Mouse (Mus musculus) neural tube, embryonic 15.5 days (tissue): ENCODE measurements around the gene Duox2. TPM values are rescaled to one million over a fixed set of nuclear protein-coding genes. Genes with fewer than 3 reads are reported as not detected.

ENCODE experiments used
- ATAC-seq: fragments of 200-750 bp; cut with Nextera tagmentation; 2 replicates; pipeline ENCODE4 v1.8.0; 2017; ENCODE audit warnings: mild to moderate bottlenecking, moderate TSS enrichment, moderate library complexity; ENCODE audit not compliant: low FRiP score
- H3K27ac ChIP-seq: fragments of 300-500 bp; sonication (generic); replicated peaks from 2 replicates; pipeline ENCODE4 v1.5.1; 2015; ENCODE audit warnings: mild to moderate bottlenecking, inconsistent platforms
- H3K27me3 ChIP-seq: fragments of 300-500 bp; sonication (generic); replicated peaks from 2 replicates; pipeline ENCODE4 v1.6.1; 2015; ENCODE audit warnings: inconsistent platforms
- H3K36me3 ChIP-seq: fragments of 300-500 bp; sonication (generic); 2 replicates; pipeline ENCODE4 v1.6.1; 2015; ENCODE audit warnings: inconsistent platforms
- H3K4me1 ChIP-seq: fragments of 300-500 bp; sonication (generic); 2 replicates; pipeline ENCODE4 v1.6.1; 2015; ENCODE audit warnings: inconsistent platforms
- H3K4me2 ChIP-seq: fragments of 300-500 bp; sonication (generic); 2 replicates; pipeline ENCODE4 v1.6.1; 2015; ENCODE audit warnings: inconsistent platforms, mild to moderate bottlenecking, moderate library complexity
- H3K4me3 ChIP-seq: fragments of 300-500 bp; sonication (generic); replicated peaks from 2 replicates; pipeline ENCODE4 v1.5.1; 2015; ENCODE audit warnings: mild to moderate bottlenecking, inconsistent platforms
- H3K9ac ChIP-seq: fragments of 300-500 bp; sonication (generic); replicated peaks from 2 replicates; pipeline ENCODE4 v1.6.1; 2015; ENCODE audit warnings: mild to moderate bottlenecking, inconsistent platforms
- H3K9me3 ChIP-seq: fragments of 300-500 bp; sonication (generic); replicated peaks from 2 replicates; pipeline ENCODE4 v1.6.1; 2016; ENCODE audit warnings: inconsistent platforms
- WGBS: fragments of 180-500 bp; shearing (Covaris S2); methylation state at CpG from one replicate; pipeline ENCODE4 v1.1.7; 2015; ENCODE audit warnings: mixed read lengths; 5-methylcytosine and 5-hydroxymethylcytosine counted together
- polyA plus RNA-seq: library from polyadenylated mRNA; unstranded; fragments of >200 nt; fragmentation: Nextera tagmentation; extraction: Ambion mirVana; gene quantifications from 2 replicates; pipeline ENCODE4 v1.2.1, GENCODE M21; 2015

Gene Duox2
- polyA plus RNA-seq, 1 experiment from 2014 or later: 0.12 TPM

DNA sequence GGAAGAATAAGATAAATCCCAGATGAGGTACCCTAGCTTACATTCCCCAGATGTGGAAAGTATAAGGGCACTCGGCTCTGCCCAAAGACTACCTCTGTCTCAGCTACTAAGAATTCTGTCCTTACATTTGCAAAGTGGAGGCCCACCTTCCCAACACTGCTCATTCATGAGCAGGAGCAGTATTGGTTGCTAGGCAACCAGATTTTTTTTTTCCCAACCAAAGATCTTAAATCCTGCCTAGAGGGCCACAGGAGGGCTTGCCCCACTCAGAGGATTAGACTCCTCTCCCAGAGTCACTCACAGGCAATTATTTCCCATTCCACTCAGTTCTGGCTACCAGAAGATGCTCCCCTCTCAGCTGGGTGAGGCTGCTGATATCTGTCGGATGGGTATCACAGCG is 33.6 kb downstream of the Duox2 start:
- peaks cover 4% of the 10 kb centered on the region for H3K36me3 ChIP-seq
- H3K9me3 ChIP-seq: no peaks in the 10 kb centered on the region
- H3K27ac ChIP-seq: no peak overlapping the region
- no peak overlapping the region for H3K4me2 ChIP-seq
- WGBS: 62% methylated on average over 3 of the region's 3 CpGs
- no peak overlapping the region for H3K9ac ChIP-seq
- peaks cover 7% of the 10 kb centered on the region; the same call in 1 of the 2 replicates for H3K4me1 ChIP-seq
- no peak overlapping the region for H3K4me3 ChIP-seq
- ATAC-seq: peak; percentile 77
- no peaks in the 10 kb centered on the region for H3K27me3 ChIP-seq

DNA sequence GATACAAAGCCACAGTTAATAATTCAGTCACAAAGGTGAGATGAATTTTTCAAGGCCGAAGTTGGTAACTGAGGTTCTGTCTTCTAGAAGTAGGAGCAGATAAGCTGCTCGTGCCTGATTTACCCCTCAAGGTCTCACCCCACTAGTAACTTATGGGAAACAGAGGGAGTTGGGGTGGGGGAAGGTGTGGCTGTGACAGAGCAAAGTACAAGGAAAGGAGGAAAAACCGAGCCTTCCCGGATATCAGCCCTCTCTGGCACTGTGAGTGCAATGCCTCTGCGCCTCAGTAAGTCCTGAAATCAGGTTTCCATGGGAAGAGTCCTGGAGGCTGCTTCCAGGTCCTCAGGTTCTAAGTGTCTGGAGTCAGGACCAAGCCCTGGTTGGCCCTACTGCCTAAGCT is 37.5 kb downstream of the Duox2 start:
- Histone ChIP-seq H3K27me3 (no peaks in the 10 kb centered on the region), H3K4me2 (no peak overlapping the region), H3K27ac (no peak overlapping the region), H3K9ac (no peak overlapping the region), H3K36me3 (peaks cover 4% of the 10 kb centered on the region), H3K4me3 (no peak overlapping the region), H3K9me3 (no peaks in the 10 kb centered on the region), H3K4me1 (peaks cover 7% of the 10 kb centered on the region; the same call in 1 of the 2 replicates)
- 88% methylated on average over 5 of the region's 5 CpGs for WGBS
- no peak for ATAC-seq

- no peaks in the 10 kb centered on the region for H3K4me1 ChIP-seq
- H3K4me3 ChIP-seq: no peak overlapping the region
- WGBS: 96% methylated on average over 5 of the region's 5 CpGs
- no peaks in the 10 kb centered on the region for H3K9me3 ChIP-seq
- ATAC-seq: no peak
- no peak overlapping the region for H3K4me2 ChIP-seq
- H3K9ac ChIP-seq: no peak overlapping the region
- no peak overlapping the region for H3K27ac ChIP-seq
- H3K27me3 ChIP-seq: no peaks in the 10 kb centered on the region
- H3K36me3 ChIP-seq: no peaks in the 10 kb centered on the region; the same call in none of the 2 replicates
Measured at GRCm38 (mm10) chr2:122255997-122256396, 42.3 kb downstream of the Duox2 start.

GRCm38 (mm10) chr2:122247786-122248185 is 50.5 kb downstream of the Duox2 start:
- no peaks in the 10 kb centered on the region for H3K27me3 ChIP-seq
- H3K27ac ChIP-seq: no peak overlapping the region
- no peak overlapping the region for H3K4me2 ChIP-seq
- no peak overlapping the region for H3K4me3 ChIP-seq
- H3K4me1 ChIP-seq: 0 out of 2 replicates have a peak, but pooled peaks cover 2% of the 10 kb centered on the region
- no peak for ATAC-seq
- H3K9ac ChIP-seq: no peak overlapping the region
- WGBS: 92% methylated on average over 10 of the region's 10 CpGs
- H3K36me3 ChIP-seq: 0 out of 2 replicates have a peak, but pooled peaks cover 7% of the 10 kb centered on the region
- H3K9me3 ChIP-seq: no peaks in the 10 kb centered on the region

- Histone ChIP-seq H3K4me3 (no peak overlapping the region), H3K4me1 (0 out of 2 replicates have a peak, but pooled peaks cover 2% of the 10 kb centered on the region), H3K36me3 (0 out of 2 replicates have a peak, but pooled peaks cover 3% of the 10 kb centered on the region), H3K9me3 (no peaks in the 10 kb centered on the region), H3K27ac (no peak overlapping the region), H3K9ac (no peak overlapping the region), H3K4me2 (no peak overlapping the region), H3K27me3 (no peaks in the 10 kb centered on the region)
- peak; percentile 50; the same call in 1 of the 2 replicates for ATAC-seq
- WGBS: 11% methylated on average over 3 of the region's 3 CpGs
Measured at GRCm38 (mm10) chr2:122243671-122244131, 54.5 kb downstream of the Duox2 start.

DNA sequence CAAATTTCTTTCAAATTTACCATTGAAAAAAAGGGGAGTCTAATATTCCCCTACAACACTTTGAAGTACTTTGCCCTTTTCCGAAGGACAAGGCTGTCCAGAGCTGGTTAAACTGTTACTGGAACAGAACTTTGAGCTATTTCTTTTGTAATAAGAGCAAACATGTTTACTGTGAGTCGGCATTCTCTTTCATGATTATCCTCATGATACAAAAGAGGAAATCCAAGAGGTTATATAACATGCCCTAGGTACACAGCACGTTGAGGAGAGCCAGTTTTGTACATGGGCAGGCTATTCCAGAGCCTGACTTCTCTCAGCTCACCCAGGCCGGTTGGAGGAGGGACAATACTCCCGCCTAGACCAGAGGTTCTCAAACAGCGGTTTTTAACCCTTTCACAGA is 56.3 kb downstream of the Duox2 start:
- Histone ChIP-seq H3K4me3 (no peak overlapping the region), H3K9ac (no peak overlapping the region), H3K27ac (no peak overlapping the region), H3K4me2 (no peak overlapping the region), H3K4me1 (0 out of 2 replicates have a peak, but pooled peaks cover 2% of the 10 kb centered on the region), H3K36me3 (0 out of 2 replicates have a peak, but pooled peaks cover under 1% of the 10 kb centered on the region), H3K27me3 (no peaks in the 10 kb centered on the region), H3K9me3 (no peaks in the 10 kb centered on the region)
- ATAC-seq: no peak
- 71% methylated on average over 6 of the region's 6 CpGs for whole genome bisulfite sequencing

GRCm38 (mm10) chr2:122241226-122241625 is 57.0 kb downstream of the Duox2 start:
- Histone ChIP-seq H3K4me1 (0 out of 2 replicates have a peak, but pooled peaks cover 2% of the 10 kb centered on the region), H3K36me3 (no peaks in the 10 kb centered on the region), H3K27ac (no peak overlapping the region), H3K27me3 (no peaks in the 10 kb centered on the region), H3K9me3 (no peaks in the 10 kb centered on the region), H3K4me3 (no peak overlapping the region), H3K4me2 (no peak overlapping the region), H3K9ac (no peak overlapping the region)
- 88% methylated on average over 4 of the region's 4 CpGs for WGBS
- no peak for ATAC-seq

- Histone ChIP-seq H3K4me3 (no peak overlapping the region), H3K4me2 (no peak overlapping the region), H3K9me3 (no peaks in the 10 kb centered on the region), H3K4me1 (0 out of 2 replicates have a peak, but pooled peaks cover 2% of the 10 kb centered on the region), H3K27me3 (no peaks in the 10 kb centered on the region), H3K27ac (no peak overlapping the region), H3K9ac (no peak overlapping the region), H3K36me3 (no peaks in the 10 kb centered on the region)
- ATAC-seq: no peak
Measured at GRCm38 (mm10) chr2:122240735-122241134, 57.5 kb downstream of the Duox2 start.

DNA sequence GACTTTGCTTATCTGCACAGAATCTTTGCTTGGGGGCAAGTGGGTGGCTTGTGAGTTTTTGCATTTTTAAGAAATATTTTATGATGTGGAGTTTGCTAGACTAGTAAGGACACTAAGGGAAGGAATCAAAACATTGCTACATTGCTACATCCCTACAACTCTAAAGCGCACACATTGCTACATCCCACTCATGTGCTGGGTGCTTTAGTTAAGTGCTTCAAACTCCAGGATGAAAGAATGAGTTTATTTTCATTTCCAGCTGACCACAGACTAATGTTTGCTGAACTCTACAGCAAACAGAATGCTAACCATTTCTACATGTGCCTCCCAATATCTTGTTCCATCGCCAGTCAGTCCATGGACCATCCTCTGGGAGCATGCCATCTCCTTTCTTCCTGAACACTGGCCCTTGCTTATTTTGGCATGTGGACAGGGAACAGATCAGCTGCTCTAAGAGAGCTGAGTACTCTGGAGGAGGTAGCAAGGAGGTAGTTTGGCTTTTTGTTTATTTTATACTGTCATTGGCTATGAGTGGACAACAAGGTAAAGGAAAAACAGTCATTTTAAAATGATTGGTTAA is 60.3 kb downstream of the Duox2 start:
- no peak overlapping the region for H3K4me2 ChIP-seq
- H3K4me1 ChIP-seq: peaks cover 11% of the 10 kb centered on the region; the same call in 1 of the 2 replicates
- H3K27ac ChIP-seq: no peak overlapping the region
- no peak overlapping the region for H3K9ac ChIP-seq
- H3K27me3 ChIP-seq: no peaks in the 10 kb centered on the region
- no peak overlapping the region for H3K4me3 ChIP-seq
- 94% methylated on average over 2 of the region's 2 CpGs for WGBS
- no peaks in the 10 kb centered on the region for H3K36me3 ChIP-seq
- no peak for ATAC-seq
- H3K9me3 ChIP-seq: no peaks in the 10 kb centered on the region

DNA sequence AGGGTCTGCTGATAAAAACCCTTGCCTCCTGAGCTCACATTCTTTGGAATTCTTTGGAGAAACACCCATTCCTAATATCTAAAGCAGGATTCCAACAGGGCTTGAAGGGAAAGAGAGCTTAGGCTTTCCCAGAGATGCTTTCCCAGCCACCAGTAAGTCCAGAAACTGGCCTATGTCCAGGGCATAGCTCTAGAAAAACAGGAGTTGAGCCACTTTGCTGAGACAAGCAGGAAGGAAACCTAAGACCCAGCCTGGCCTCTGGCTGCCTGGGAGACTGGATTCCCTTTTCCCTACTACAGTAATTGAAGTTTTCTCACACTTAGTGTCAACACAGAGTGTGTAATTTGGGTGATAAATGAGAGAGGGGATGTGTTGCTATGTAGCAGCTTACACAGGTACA is 61.9 kb downstream of the Duox2 start:
- Histone ChIP-seq H3K9ac (no peak overlapping the region), H3K36me3 (no peaks in the 10 kb centered on the region), H3K27me3 (no peaks in the 10 kb centered on the region), H3K4me3 (no peak overlapping the region), H3K27ac (no peak overlapping the region), H3K4me2 (no peak overlapping the region), H3K4me1 (peaks cover 11% of the 10 kb centered on the region; the same call in 1 of the 2 replicates), H3K9me3 (no peaks in the 10 kb centered on the region)
- no peak for ATAC-seq

GRCm38 (mm10) chr2:122235425-122235824 is 62.8 kb downstream of the Duox2 start:
- WGBS: 83% methylated on average over 2 of the region's 2 CpGs
- no peak for ATAC-seq
- Histone ChIP-seq H3K4me3 (peak overlapping the region; percentile 62), H3K27me3 (no peaks in the 10 kb centered on the region), H3K4me1 (peaks cover 11% of the 10 kb centered on the region; the same call in 1 of the 2 replicates), H3K4me2 (peak overlapping the region; percentile 85), H3K9ac (no peak overlapping the region), H3K9me3 (no peaks in the 10 kb centered on the region), H3K27ac (no peak overlapping the region), H3K36me3 (no peaks in the 10 kb centered on the region)

- WGBS: under 1% methylated on average over 35 of the region's 35 CpGs
- ATAC-seq: peak; percentile 96
- no peaks in the 10 kb centered on the region for H3K27me3 ChIP-seq
Measured at GRCm38 (mm10) chr2:122234611-122235288, 63.5 kb downstream of the Duox2 start, which contains the start of gene Sord. Sord (plus strand) TSS chr2:122234749.

More at GRCm38 (mm10) chr2:122234611-122235288, 63.5 kb downstream of the Duox2 start, which contains the start of gene Sord:
- Histone ChIP-seq H3K27ac (peak within 1 kb of the TSS; percentile 82), H3K9ac (peak within 1 kb of the TSS; percentile 57), H3K36me3 (no peaks in the 10 kb centered on the region), H3K9me3 (no peaks in the 10 kb centered on the region), H3K4me1 (peaks cover 11% of the 10 kb centered on the region; the same call in 1 of the 2 replicates), H3K4me2 (peak within 1 kb of the TSS; percentile 85), H3K4me3 (peak within 1 kb of the TSS; percentile 62)
